Mouse (Mus musculus) urinary bladder, postnatal 14 days (tissue): ENCODE measurements around the gene Ybey.

Experiments used
- DNase-seq: peaks from one replicate; pipeline ENCODE4 v3.0.0; 2021; ENCODE audit warnings: low spot score

The Ybey gene

GRCm38 (mm10) chr10:76468203-76469162 lies at the start of gene Ybey, which contains the start of gene Mcm3ap:
Gene Ybey, minus strand, starts transcription at chr10:76469114.
Gene Mcm3ap, plus strand, starts transcription at chr10:76468927.
- DNase-seq = peak; percentile 86

- DNase-seq = peak; percentile 79
Measured at GRCm38 (mm10) chr10:76512965-76513583, 44.2 kb upstream of the Ybey start.

GRCm38 (mm10) chr10:76505865-76506264 lies 37.0 kb upstream of the Ybey start:
- DNase-seq = no peak

GRCm38 (mm10) chr10:76504271-76504943 lies 35.5 kb upstream of the Ybey start:
- no peak for DNase-seq

- DNase-seq = no peak
Measured at GRCm38 (mm10) chr10:76497522-76497921, 28.6 kb upstream of the Ybey start.

- no peak for DNase-seq
Measured at GRCm38 (mm10) chr10:76496366-76496765, 27.5 kb upstream of the Ybey start.

GRCm38 (mm10) chr10:76495501-76495900 lies 26.6 kb upstream of the Ybey start:
- no peak for DNase-seq

GRCm38 (mm10) chr10:76493527-76493926 lies 24.6 kb upstream of the Ybey start:
- no peak for DNase-seq

- DNase-seq = no peak
Measured at GRCm38 (mm10) chr10:76489205-76489604, 20.3 kb upstream of the Ybey start.

GRCm38 (mm10) chr10:76488265-76488664 lies 19.4 kb upstream of the Ybey start:
- DNase-seq = no peak

GRCm38 (mm10) chr10:76486302-76486701 lies 17.4 kb upstream of the Ybey start:
- DNase-seq = no peak

- no peak for DNase-seq
Measured at GRCm38 (mm10) chr10:76481480-76481879, 12.6 kb upstream of the Ybey start.

GRCm38 (mm10) chr10:76480851-76481250 lies 11.9 kb upstream of the Ybey start:
- peak; percentile 53 for DNase-seq

- no peak for DNase-seq
Measured at GRCm38 (mm10) chr10:76473759-76474158, 4.8 kb upstream of the Ybey start.

GRCm38 (mm10) chr10:76462721-76463120 lies 6.2 kb downstream of the Ybey start:
- no peak for DNase-seq

- no peak for DNase-seq
Measured at GRCm38 (mm10) chr10:76462312-76462711, 6.6 kb downstream of the Ybey start.

GRCm38 (mm10) chr10:76461255-76461654 lies 7.7 kb downstream of the Ybey start:
- no peak for DNase-seq

- DNase-seq = peak; percentile 61
Measured at GRCm38 (mm10) chr10:76455289-76455688, 13.6 kb downstream of the Ybey start.

- DNase-seq = no peak
Measured at GRCm38 (mm10) chr10:76448851-76449250, 20.1 kb downstream of the Ybey start, which contains the start of gene 2610028H24Rik. Gene 2610028H24Rik, plus strand, starts transcription at chr10:76449081.

- peak; percentile 10 for DNase-seq
Measured at GRCm38 (mm10) chr10:76447406-76448229, 21.3 kb downstream of the Ybey start.

GRCm38 (mm10) chr10:76445996-76446681 lies 22.8 kb downstream of the Ybey start:
- DNase-seq = no peak
